Mouse (Mus musculus) v-Abl transformed pro-B cells (cell line): ENCODE measurements around the gene Wwox.

ENCODE experiments used
- in situ Hi-C, 2 experiments: fragments of 400-800 bp; cut with MboI; formaldehyde crosslinking; loops; one replicate each; pipeline ENCODE4 v1.15.1; 2025; ENCODE audit not compliant: unreplicated experiment in 2 of 2

The Wwox gene

DNA sequence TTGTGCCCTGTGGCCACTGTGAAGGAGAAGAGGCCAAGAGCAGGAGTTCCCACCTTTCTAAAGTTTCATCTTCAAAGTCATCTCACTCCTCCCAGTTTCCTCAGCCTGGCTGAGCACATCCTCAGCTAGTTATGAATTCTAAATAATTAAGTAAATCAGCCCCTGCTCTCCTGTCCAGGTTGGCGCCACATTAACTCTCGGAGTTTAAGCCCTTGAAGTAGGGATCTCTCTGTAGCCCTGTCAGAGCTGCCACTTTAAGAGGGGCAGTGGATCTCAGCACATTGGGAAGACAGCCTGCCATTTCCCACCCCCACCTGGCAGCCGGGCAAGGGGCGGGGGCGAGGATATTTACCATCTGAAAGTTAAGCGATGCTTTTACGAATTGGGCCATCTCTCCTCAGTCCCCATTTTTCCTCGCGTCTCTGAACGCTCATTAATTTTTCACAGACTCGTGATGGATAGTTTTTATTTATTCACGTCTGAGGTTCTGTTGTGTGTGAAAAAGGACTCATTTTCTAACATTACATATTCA lies 150.9 kb downstream of the Wwox start:
- in situ Hi-C loops: no loop called here

DNA sequence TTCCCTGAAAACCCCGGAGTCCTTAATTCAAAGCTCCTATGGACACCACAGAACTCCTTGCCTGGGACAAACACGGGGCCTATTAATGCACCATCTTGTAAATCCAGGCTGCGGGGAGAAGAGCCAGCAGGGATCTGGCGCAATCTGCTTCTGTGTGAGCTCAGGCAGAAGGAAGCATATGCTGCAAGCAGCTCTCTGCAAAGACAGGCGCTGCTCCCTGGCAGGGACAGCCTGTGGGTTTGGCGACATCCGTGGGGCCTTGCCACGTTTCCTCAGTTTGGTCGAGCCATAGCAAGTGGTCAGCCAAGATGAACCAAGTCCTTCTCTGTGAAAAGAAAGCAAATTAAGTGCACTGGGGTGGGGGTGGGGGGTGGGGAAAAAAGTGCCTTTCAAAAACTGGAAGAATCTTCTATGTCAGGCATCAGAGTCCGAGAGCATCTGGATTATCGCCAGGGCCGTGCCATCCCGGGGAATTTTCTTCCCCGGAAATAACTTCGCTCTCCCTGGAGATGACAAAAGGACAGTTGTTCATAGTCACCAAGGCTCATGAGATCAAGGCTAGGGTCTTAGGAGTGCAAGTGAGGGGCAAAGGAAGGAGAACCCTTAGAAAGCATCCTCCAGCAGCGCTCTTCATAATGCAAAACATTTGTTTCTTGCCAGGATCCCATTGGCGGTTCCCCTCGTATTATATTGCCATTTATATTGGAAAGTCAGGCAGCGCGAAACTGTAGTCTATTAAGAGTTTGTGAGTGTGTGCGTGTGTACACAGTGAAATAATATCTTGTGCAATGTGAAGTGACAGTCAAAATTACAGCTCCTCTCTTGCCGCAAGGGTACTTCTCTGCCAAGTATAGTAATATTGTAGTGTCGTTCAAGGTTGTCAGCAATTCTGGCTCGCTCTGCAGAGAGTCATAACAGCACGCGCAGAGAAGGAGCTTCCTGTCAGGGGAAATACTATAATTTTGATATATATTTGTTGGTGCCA lies 152.1 kb downstream of the Wwox start:
- in situ Hi-C loops: no loop called here

DNA sequence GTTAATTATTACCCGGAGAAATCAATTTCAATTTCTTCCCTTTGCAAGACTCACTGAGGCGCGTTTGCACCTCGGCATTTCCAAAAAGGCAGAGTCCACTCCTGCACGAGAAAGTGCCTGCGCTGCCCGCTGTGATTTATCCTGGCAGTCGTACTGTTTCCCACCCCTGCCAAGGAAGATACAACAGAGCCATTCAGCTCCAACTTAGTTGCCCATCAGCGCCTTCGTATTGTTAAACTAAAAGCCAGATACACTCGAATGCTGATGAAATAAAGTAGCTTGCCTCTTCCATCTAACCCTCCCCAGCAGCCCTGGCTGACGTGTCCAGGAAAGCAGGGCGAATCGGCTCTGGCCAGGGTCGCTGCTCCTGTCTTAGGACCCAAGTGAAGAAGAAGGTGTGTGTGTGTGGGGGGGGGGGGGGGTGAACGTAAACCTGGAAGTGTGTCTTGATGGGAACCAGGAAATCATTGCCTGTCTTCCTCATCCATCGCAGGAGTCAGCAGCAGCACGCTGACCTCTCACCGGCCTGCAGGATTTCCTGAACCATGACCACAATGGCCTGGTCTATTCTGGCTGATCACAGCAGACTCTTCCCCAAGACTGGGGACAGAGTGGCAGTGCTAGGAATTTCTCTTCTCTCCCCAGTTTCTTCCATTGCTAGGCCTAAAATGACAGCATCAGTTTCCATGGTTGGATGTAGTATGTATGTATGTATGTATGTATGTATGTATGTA lies 154.1 kb downstream of the Wwox start:
- in situ Hi-C loops: no loop called here

DNA sequence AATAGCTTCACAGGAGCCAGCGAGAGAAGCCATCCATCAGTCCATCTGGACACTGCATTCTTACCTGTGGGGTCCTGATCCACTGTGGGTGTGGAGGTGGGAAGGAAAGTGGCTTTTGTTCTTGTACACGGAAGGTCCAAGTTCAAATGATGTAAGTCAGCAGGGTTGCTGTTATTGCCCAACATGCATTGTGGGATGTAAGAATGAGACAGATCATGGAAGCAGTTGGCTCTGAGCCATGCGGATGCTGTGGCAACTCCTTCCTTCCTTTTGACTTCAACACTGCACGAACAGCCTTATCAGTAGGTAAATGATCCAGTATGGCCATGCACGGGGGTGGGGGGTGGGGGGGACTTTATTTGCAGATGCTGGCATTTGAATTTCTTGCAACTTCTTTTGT lies 155.4 kb downstream of the Wwox start:
- in situ Hi-C loops: no loop called here

DNA sequence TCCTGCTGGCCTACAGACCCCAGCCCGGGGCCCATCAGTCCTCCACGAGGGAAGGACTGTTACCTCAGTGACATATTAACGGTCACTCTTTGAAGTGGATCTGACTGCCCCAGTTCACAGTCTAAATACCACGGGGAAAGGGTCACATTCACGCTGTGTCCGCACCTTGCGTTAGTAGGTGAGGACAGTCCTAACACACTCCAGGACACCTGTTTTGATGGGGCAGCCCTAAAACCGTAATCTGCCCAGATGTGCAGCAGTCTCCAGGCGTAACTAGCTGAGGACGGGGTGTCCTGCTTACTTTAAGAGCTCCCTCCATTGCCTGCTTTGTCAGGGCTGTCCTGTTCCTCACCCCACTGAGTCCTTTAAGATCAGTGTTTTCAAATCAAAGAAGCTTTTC lies 160.1 kb downstream of the Wwox start:
- in situ Hi-C loops: no loop called here

DNA sequence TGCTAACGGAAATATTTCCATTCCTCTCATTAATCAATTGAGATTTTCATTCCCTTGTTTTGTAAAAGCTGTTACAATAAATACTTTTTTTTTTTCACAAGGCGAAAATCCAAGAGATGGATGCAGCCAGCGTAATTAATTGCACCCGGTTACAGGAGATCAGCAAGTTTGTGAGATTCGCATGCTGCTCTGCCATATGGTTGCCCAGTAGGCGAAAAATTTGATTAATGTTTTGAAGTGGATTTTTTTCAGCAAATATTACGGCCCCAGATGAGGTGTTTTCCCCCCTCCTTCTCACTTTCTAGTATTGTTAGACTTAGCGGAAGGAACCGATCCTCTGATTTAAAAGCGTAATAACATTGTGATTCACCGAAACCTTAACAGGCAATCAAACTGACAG lies 160.7 kb downstream of the Wwox start:
- in situ Hi-C loops: no loop called here

DNA sequence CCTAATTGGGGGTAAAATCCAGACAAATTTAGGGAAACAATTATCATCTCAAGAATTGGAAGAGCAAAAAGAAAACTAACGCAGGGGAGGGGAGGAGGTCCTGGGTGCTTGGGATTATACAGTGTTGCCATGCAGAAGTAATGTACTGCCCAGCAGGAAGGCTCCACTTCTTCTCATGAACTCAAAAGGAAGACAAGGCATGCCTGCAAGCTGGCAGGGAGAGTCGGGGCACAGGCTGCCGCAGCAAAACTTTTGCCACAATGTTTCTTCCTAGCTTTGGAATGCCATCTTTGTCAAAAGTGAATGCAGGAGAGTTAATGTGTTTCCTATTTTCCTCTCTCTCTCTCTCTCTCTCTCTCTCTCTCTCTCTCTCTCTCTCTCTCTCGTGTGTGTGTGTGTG lies 163.6 kb downstream of the Wwox start:
- in situ Hi-C loops: no loop called here

DNA sequence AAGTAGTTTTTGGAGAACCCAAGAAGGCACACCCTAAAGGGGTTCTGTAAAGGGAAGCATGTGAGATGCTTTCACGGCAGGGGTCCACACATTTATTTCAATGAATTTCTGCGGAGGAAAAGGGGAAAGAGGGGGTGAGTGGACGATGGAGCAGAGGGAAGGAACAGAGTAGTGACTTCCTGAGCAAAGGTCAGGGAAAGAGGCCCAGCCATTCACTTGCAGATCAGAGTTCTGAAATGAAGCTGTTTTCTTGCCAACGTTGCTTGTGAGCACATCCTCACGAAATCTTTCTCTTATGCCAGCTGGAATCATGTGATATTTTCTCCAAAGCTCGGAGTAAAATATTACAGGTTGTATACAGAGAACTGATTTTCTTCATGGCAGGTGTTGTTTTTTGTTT lies 164.1 kb downstream of the Wwox start:
- in situ Hi-C loops: no loop called here

DNA sequence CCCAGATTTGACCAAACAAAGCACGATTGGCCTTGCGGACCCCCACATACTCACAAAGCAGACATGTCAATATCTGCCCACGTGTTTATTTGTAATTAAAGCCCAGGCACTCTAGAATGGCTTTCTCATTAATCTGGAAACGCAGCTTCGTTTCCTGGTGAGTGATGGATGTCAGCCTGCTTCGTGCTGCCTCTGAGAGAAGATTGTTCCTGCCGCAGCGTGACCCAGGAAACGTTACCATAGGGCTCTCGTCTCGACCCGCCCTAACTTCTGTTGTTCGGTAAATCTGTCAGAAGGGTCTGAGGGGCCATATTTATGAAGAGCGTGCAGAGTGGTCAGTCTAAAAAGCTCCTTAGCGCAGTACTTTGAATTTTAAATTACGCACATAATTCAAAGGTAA lies 164.9 kb downstream of the Wwox start:
- in situ Hi-C loops: no loop called here

DNA sequence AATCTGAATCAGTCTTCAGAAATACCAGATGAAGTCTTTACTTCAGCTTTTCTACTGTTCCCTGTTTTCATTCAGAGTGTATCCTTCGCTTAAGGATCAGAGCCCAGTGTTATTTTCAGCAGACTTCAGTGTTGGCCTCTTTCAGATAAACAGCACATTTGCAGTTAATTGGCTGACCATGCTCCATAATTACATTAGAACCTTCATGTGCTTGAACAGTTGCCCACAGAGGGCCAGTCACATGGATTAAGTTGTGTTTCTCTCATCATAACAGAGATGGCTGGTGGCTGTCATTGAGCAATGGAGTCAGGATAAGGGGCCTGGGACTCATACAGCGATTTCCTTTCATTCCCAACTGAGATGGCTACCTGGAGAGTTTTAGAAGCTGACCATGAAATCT lies 166.2 kb downstream of the Wwox start:
- in situ Hi-C loops: no loop called here

DNA sequence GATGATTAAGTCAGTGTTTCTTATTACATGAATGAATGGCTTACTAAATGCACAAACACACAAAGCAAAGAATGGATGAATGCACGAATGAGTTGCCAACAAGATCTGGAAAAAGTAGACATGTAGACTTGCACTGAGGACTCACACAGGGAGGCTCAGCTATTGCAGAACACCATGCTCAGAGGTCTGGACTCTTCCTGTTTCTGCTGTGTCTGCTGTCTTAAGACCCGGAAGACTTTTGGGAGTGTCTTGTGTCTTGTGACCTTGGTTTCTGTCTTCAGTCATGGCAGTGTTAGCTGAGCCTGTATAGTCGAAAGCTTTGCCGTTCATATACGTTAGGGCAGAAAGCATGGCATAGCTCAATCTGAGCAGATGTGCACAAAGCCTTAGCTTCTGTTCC lies 169.9 kb downstream of the Wwox start:
- in situ Hi-C loops: no loop called here

DNA sequence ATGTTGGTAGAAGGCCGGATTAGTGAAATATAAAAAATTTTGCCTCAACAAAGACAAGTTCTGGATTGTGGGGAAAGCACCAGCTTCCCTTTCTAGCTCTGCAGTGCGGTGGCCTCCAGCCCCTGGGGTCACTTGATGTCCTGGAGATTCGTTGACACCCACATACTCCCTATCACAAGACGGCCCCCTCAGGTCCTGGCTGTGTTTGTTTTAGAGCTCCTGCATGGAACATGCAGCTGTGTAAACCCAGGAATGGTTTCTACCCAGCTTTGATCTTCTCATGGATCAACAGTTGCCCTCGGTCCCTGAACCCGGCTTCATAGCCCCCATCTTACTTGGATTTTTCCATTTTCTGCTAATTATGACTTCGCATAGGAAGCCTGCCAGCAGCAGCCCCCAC lies 171.6 kb downstream of the Wwox start:
- in situ Hi-C loops: no loop called here

DNA sequence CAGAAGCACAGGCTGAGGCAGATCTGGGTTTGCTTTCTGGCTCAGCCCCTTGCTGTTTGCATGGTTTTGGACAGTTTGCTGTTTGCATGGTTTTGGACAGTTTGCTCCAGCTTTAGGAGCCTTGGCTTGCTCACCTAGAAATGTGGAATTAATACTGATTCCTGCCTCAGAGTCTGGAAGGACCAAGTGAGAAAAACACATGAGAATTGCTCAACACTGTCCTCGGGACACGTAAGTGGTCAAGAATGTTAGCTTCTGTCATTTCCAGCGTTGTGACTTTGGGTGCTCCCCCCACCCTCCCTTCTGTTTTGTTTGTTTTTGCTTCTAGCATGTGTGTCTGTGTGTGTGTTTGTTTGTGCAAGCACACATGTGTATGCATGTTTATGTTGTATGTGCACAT lies 172.6 kb downstream of the Wwox start:
- in situ Hi-C loops: no loop called here

DNA sequence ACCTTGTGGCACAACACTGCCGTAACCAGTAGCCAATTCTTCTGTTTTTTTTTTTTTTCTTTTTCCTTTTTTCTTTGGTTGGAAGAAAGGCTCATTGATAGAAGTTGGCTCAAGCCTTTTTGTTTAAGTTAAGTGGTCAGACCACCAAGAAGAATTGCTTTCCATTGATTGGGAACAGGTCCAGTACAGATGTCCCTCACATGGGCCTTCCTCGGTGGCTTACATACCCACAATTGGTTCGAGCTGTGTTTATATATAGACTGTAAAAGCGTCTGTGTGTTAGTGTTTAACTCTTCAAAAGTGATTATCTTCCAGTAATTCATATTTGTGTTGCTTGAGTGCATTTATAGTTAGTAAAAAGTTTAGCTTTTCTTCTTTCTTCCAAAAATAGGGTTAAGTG lies 176.0 kb downstream of the Wwox start:
- in situ Hi-C loops: no loop called here

DNA sequence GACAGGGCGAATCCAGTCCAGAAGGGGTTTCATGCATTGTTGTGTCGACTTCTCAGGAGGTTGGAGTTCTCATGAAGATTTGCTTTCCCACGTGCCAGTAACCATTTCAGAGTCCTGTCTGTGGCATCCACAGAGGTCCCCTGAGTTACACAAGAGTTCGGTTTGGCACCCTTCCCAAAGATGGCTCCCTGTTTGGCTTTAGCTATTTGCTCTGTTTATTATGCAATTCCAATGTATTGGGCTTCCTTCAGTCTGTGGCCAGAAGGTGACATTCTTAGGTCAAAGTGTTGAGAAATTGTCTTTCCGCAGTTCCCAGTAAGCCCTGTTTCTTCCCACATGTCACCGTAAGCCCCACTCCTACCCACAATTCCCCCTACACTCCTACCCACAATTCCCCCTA lies 176.5 kb downstream of the Wwox start:
- in situ Hi-C loops: no loop called here

DNA sequence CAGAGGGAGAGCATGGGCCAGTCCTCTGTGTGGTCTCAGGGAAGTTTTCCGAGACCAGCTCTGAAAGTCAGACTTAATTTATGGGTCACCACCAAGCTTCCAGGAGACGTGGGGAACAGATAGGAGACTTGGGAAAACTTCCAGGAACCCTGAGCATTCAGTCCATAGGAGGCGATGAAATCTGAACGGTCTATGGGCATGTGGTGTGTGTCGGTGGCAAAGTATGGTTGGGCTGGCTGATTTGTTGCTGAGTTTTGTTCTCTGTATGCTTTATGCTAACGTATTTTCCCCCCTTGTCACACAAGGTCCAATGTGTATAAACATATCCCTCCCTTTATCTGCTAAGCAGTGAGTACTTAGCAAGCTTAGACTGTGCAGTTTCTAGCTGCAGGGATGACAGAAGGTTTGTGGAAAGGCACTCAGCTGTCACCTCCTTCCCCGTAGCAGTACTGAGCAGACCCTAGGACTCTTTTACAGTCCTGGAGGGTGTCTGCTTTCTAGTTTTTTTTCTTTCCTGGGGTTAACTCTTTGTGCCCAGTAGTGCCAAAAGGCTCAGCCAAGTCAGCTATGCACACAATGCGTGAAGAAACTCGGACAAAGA lies 179.6 kb downstream of the Wwox start:
- in situ Hi-C loops: no loop called here

DNA sequence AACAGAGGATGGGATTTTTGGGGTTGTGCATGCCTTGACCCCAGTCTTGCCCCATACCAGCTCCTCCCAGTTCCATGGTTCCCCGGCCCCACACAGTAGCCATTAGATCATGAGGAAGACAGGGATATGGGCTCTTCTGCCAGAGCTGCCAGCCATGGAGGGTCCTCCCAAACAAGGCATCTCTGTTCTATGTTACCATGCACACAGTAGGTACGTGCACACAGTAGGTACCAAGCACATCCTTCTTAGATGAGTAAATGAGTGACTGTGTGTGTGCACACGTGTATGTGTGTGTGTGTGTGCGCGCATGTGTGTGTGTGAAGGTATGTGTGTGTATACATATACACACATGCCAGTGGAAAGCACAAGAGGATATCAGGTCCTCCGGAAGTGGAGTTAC lies 185.9 kb downstream of the Wwox start:
- in situ Hi-C loops: no loop called here

DNA sequence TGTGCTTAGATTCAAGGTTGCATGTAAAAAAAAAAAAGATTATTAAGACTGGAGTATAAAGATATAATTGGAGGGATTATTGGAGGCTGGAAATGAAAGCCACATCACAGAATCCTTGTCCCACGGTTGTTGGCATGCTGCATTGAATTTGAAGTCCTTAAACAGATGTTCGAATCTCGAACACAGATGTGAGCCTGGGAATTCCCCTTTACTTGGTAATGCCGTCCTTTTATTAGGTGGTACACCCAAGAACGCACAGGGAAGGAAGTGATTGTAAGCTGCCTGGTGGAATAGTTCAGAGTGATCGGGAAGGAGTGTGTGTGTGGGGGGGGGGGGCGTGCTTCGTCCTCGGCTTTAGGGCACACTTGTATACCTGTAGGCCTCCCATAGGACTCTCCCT lies 187.4 kb downstream of the Wwox start:
- in situ Hi-C loops: no loop called here

DNA sequence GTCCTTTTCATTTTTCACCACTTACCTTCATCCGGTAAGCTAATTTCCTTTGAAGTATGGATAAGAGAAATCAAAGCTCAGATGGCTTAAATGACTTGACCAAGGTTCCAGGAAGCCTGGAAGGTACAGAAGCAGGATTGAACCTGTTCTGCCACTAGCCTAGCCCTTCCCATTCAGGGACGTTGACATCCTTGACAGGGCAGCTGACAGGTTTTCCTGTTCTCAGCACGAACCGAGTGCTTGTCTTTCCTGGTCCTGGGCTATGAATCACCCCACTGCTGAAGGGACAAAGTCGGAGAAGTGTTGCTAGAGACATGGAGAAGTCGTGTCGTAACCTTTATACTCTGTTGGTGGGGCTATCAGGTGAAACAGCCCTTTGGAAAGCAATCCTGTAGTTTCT lies 190.3 kb downstream of the Wwox start:
- in situ Hi-C loops: no loop called here

DNA sequence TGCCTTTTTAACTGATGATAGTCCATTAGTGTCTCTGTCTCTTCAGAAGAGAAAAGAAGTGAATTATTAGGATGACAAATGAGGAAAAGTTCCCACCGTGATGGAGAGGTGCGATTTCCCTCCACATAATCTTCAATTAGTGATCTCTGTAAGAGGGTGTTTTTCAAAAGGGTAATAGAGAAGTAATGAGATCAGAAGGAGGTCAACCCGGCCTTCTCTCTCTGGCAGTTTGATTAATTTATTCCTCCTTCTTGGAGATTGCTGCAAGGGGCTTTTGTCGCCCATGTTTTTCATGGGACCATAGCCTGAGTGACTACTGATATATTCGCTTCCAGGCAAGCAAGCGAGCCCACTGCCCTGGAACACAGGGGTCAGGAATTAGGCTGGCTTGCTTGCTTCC lies 191.6 kb downstream of the Wwox start:
- in situ Hi-C loops: no loop called here

DNA sequence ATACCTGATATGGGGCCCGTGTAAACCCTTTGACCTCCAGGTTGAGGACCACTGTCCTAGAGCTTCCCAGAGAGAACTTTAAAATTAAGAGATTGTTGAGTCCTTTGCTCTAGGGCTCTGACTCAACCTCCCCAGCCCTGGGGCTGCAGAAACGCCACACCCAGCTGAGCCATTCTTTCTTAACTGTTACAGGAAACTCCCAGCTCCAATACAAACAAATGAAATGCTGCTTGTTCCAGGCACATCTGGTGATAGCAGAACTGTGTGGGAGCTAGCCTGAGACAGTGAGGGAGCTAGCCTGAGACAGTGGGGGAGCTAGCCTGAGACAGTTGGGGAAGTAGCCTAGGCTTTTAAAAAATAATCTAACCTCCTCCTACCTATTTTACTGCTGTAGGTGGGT lies 194.7 kb downstream of the Wwox start:
- in situ Hi-C loops: no loop called here
